Mouse (Mus musculus): ENCODE measurements around the gene Npat. TPM values are rescaled to one million over a fixed set of nuclear protein-coding genes. Genes with fewer than 3 reads are reported as not detected.

The Npat gene
- polyA plus RNA-seq, 1 experiment from 2014 or later = 13.6 TPM

Other genes with a start within 250 kb of the Npat start
- 0.13 and 0.27 TPM in 2 replicates for gene Exph5, start 235.4 kb upstream of the Npat start, polyA plus RNA-seq (2015; fragmentation: Nextera tagmentation; extraction: Ambion mirVana)
- 5.6 and 5.7 TPM in 2 replicates for gene Kdelc2, start 153.0 kb upstream of the Npat start, polyA plus RNA-seq (2015; fragmentation: Nextera tagmentation; extraction: Ambion mirVana)
- 0.17 and 0.18 TPM in 2 replicates for gene 4930550C14Rik, start 134.7 kb upstream of the Npat start, polyA plus RNA-seq (2015; fragmentation: Nextera tagmentation; extraction: Ambion mirVana)
- gene Atm, start 307 bp upstream of the Npat start, polyA plus RNA-seq (2015; fragmentation: Nextera tagmentation; extraction: Ambion mirVana) = 14.7 and 16.2 TPM in 2 replicates
- gene Acat1, start 73.3 kb downstream of the Npat start, polyA plus RNA-seq (2015; fragmentation: Nextera tagmentation; extraction: Ambion mirVana) = 103 and 107 TPM in 2 replicates
- gene Cul5, start 133.0 kb downstream of the Npat start, polyA plus RNA-seq (2015; fragmentation: Nextera tagmentation; extraction: Ambion mirVana) = 45.5 and 47.3 TPM in 2 replicates
- 3.2 and 3.6 TPM in 2 replicates for gene Rab39, start 169.2 kb downstream of the Npat start, polyA plus RNA-seq (2015; fragmentation: Nextera tagmentation; extraction: Ambion mirVana)
- 3.6 and 3.9 TPM in 2 replicates for gene Slc35f2, start 234.5 kb downstream of the Npat start, polyA plus RNA-seq (2015; fragmentation: Nextera tagmentation; extraction: Ambion mirVana)

Data from midbrain, embryonic 13.5 days (tissue).